Mouse (Mus musculus): ENCODE results near the gene Timm29. TPM values are rescaled to one million over a fixed set of nuclear protein-coding genes. Genes with fewer than 3 reads are reported as not detected.

Timm29 gene
- total and polyA plus RNA-seq, 2 experiments from 2014 or later, result 61.7 to 81.5 TPM

- ATAC-seq, result no peak
- WGBS, result 80% methylated on average over 4 of the region's 4 CpGs
- DNase-seq, result no peak
- H3K36me3 ChIP-seq (ENCODE audit: insufficient read depth), result peaks cover 7% of the 10 kb centered on the region
- no peak overlapping the region for H3K4me3 ChIP-seq (ENCODE audit: low read depth, low read length)
- H3K4me2 ChIP-seq (ENCODE audit: low read depth), result no peak overlapping the region
- no peaks in the 10 kb centered on the region for H3K4me1 ChIP-seq (ENCODE audit: insufficient read depth)
- no peak overlapping the region for H3K27ac ChIP-seq (ENCODE audit: low read depth, low read length)
- no peaks in the 10 kb centered on the region for H3K27me3 ChIP-seq (ENCODE audit: insufficient read depth, low read length)
- no peak overlapping the region for H3K9ac ChIP-seq
- H3K9me3 ChIP-seq (ENCODE audit: low read length), result no peaks in the 10 kb centered on the region
- TF ChIP-seq CTCF (IDR thresholded peaks at IDR 0.05; ENCODE audit: low read depth), result no peak
Measured at GRCm38 (mm10) chr9:21565004-21565586, 27.4 kb upstream of the Timm29 start.

- ATAC-seq, result no peak
- H3K27me3 ChIP-seq (ENCODE audit: insufficient read depth, low read length), result no peaks in the 10 kb centered on the region
- no peak overlapping the region for H3K4me3 ChIP-seq (ENCODE audit: low read depth, low read length)
Measured at GRCm38 (mm10) chr9:21566538-21566937, 26.0 kb upstream of the Timm29 start.

GRCm38 (mm10) chr9:21567051-21567450, 25.5 kb upstream of the Timm29 start:
- no peaks in the 10 kb centered on the region for H3K4me1 ChIP-seq (ENCODE audit: insufficient read depth)
- no peak overlapping the region for H3K4me2 ChIP-seq (ENCODE audit: low read depth)
- H3K27ac ChIP-seq (ENCODE audit: low read depth, low read length), result no peak overlapping the region
- H3K4me3 ChIP-seq (ENCODE audit: low read depth, low read length), result no peak overlapping the region
- H3K27me3 ChIP-seq (ENCODE audit: insufficient read depth, low read length), result no peaks in the 10 kb centered on the region
- ATAC-seq (no peak), DNase-seq (no peak)
- H3K9ac ChIP-seq, result no peak overlapping the region
- WGBS, result 91% methylated on average over 2 of the region's 2 CpGs
- H3K36me3 ChIP-seq (ENCODE audit: insufficient read depth), result peaks cover 25% of the 10 kb centered on the region
- no peaks in the 10 kb centered on the region for H3K9me3 ChIP-seq (ENCODE audit: low read length)
- TF ChIP-seq CTCF (IDR thresholded peaks at IDR 0.05; ENCODE audit: low read depth), result no peak

More at GRCm38 (mm10) chr9:21566538-21566937, 26.0 kb upstream of the Timm29 start:
- Histone ChIP-seq H3K9me3 (ENCODE audit: low read length) (no peaks in the 10 kb centered on the region), H3K36me3 (ENCODE audit: insufficient read depth) (peaks cover 20% of the 10 kb centered on the region), H3K4me1 (ENCODE audit: insufficient read depth) (no peaks in the 10 kb centered on the region), H3K9ac (no peak overlapping the region), H3K4me2 (ENCODE audit: low read depth) (no peak overlapping the region), H3K27ac (ENCODE audit: low read depth, low read length) (no peak overlapping the region)
- TF ChIP-seq CTCF (IDR thresholded peaks at IDR 0.05; ENCODE audit: low read depth), result no peak
- WGBS, result 100% methylated on average over 1 of the region's 1 CpGs
- no peak for DNase-seq

DNA sequence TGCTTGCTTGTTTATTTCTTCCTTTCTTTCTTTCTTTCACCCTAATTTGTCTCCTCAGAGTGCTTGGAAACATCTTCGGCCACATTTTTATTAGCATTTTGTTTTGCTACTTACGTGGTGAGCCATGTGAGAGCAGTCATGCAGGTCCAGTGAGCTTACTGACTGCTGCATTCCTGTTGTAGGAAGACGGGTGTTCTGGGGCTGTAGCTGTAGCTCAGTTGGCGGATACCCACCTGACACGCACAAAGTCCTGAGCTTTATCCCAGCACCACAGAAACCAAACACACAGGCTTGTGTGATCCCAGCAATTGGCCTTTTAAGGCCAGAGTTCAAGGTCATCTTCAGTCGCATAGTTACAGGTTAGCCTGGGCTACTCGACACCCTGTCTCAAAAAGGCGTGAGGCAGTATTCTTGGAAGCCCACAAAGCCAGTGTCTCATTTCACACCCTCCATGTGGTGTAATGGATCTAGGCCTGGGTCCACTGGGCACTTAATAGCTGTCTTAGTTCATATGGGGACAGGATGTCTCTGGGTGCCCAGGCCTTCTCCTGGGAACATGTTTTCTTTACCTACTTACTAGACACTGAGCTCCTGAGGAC, 23.8 kb upstream of the Timm29 start:
- Histone ChIP-seq H3K9ac (no peak overlapping the region), H3K9me3 (ENCODE audit: low read length) (no peaks in the 10 kb centered on the region), H3K4me1 (ENCODE audit: insufficient read depth) (no peaks in the 10 kb centered on the region), H3K27me3 (ENCODE audit: insufficient read depth, low read length) (no peaks in the 10 kb centered on the region), H3K4me3 (ENCODE audit: low read depth, low read length) (no peak overlapping the region), H3K27ac (ENCODE audit: low read depth, low read length) (no peak overlapping the region), H3K4me2 (ENCODE audit: low read depth) (no peak overlapping the region), H3K36me3 (ENCODE audit: insufficient read depth) (peaks cover 40% of the 10 kb centered on the region)
- ATAC-seq (no peak), DNase-seq (no peak)
- WGBS, result 92% methylated on average over 8 of the region's 8 CpGs
- no peak for TF ChIP-seq CTCF (IDR thresholded peaks at IDR 0.05; ENCODE audit: low read depth)

GRCm38 (mm10) chr9:21574012-21574801, 18.3 kb upstream of the Timm29 start:
- DNase-seq (no peak), ATAC-seq (no peak)
- H3K36me3 ChIP-seq (ENCODE audit: insufficient read depth), result peaks cover 85% of the 10 kb centered on the region
- H3K4me2 ChIP-seq (ENCODE audit: low read depth), result no peak overlapping the region
- TF ChIP-seq CTCF (IDR thresholded peaks at IDR 0.05; ENCODE audit: low read depth), result no peak
- 94% methylated on average over 8 of the region's 8 CpGs for WGBS
- H3K27me3 ChIP-seq (ENCODE audit: insufficient read depth, low read length), result no peaks in the 10 kb centered on the region
- H3K9me3 ChIP-seq (ENCODE audit: low read length), result no peaks in the 10 kb centered on the region
- H3K4me1 ChIP-seq (ENCODE audit: insufficient read depth), result no peaks in the 10 kb centered on the region
- H3K27ac ChIP-seq (ENCODE audit: low read depth, low read length), result no peak overlapping the region
- H3K9ac ChIP-seq, result no peak overlapping the region
- H3K4me3 ChIP-seq (ENCODE audit: low read depth, low read length), result no peak overlapping the region

GRCm38 (mm10) chr9:21575253-21575652, 17.3 kb upstream of the Timm29 start:
- Histone ChIP-seq H3K4me2 (ENCODE audit: low read depth) (no peak overlapping the region), H3K27ac (ENCODE audit: low read depth, low read length) (no peak overlapping the region), H3K36me3 (ENCODE audit: insufficient read depth) (peaks cover 87% of the 10 kb centered on the region)

DNA sequence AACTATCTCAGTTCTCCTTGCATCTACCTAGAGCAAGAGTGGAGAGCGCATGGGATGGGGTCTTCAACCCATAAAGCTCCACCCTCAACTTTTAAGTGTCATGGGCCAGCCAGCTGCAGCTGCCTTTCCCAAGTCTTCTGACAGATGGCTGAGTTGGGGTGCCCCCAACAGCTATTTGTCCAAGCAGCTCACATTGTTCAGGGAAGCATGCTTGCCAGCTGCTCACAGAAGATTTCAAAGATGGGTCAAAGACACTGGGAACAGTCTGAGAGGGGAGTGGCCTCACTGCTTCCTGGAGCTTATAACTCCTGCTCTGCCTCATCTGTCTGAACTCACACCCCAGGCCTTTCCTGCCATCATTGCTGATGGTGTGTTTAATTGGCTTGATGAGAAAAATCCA, 16.2 kb upstream of the Timm29 start:
- TF ChIP-seq CTCF (IDR thresholded peaks at IDR 0.05; ENCODE audit: low read depth), result no peak
- H3K27ac ChIP-seq (ENCODE audit: low read depth, low read length), result no peak overlapping the region
- H3K36me3 ChIP-seq (ENCODE audit: insufficient read depth), result peaks cover 86% of the 10 kb centered on the region
- H3K4me3 ChIP-seq (ENCODE audit: low read depth, low read length), result no peak overlapping the region
- no peak overlapping the region for H3K9ac ChIP-seq
- no peaks in the 10 kb centered on the region for H3K4me1 ChIP-seq (ENCODE audit: insufficient read depth)
- no peaks in the 10 kb centered on the region for H3K9me3 ChIP-seq (ENCODE audit: low read length)
- no peak overlapping the region for H3K4me2 ChIP-seq (ENCODE audit: low read depth)
- WGBS, result 88% methylated on average over 1 of the region's 1 CpGs
- DNase-seq, result no peak
- H3K27me3 ChIP-seq (ENCODE audit: insufficient read depth, low read length), result no peaks in the 10 kb centered on the region
- ATAC-seq, result no peak

More at GRCm38 (mm10) chr9:21575253-21575652, 17.3 kb upstream of the Timm29 start:
- Histone ChIP-seq H3K9ac (no peak overlapping the region), H3K4me3 (ENCODE audit: low read depth, low read length) (no peak overlapping the region), H3K27me3 (ENCODE audit: insufficient read depth, low read length) (no peaks in the 10 kb centered on the region), H3K4me1 (ENCODE audit: insufficient read depth) (no peaks in the 10 kb centered on the region), H3K9me3 (ENCODE audit: low read length) (no peaks in the 10 kb centered on the region)
- no peak for ATAC-seq
- no peak for TF ChIP-seq CTCF (IDR thresholded peaks at IDR 0.05; ENCODE audit: low read depth)
- 96% methylated on average over 10 of the region's 10 CpGs for WGBS
- no peak for DNase-seq

All from forebrain, postnatal 0 days (tissue).